Mouse (Mus musculus) A20 (cell line): Measurements from ENCODE around the gene Ptpra.

Source experiments
- DNase-seq: peaks from one replicate; pipeline ENCODE4 v3.0.0-alpha.2; 2011; ENCODE audit warnings: low read depth, low spot score

Ptpra gene

DNA sequence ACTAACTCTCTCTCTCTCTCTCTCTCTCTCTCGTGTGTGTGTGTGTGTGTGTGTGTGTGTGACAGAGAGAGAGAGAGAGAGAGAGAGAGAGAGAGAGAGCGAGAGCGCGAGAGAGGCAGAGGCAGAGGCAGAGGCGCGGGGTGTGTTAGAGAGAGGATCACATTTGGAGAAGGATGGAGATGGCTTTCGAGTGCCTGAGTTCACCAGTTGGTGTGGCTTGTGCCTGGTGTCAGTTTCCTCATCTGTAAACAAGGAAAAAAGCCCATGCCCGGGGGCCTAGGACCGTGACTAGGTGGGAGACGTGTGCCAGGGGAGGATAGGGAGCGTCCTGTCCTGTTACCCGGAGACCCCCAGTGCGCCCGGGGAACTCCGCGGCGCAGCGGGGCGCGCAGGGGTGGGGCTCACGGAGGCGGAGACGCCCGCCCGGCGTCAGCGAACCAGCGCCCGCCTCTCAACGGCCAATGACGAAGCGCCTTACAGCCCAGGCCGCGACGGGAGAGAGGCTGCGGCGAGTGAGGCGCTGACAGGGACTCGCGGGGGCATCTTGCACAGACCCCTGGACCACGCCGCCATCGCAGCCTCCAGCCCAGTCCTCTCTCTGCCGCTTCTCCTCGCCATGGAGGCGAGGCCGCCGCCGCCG, at the start of gene Ptpra:
Gene Ptpra, plus strand, starts transcription at position 485 of the 640 bp plus-strand sequence.
- DNase-seq = peak; percentile 94

DNA sequence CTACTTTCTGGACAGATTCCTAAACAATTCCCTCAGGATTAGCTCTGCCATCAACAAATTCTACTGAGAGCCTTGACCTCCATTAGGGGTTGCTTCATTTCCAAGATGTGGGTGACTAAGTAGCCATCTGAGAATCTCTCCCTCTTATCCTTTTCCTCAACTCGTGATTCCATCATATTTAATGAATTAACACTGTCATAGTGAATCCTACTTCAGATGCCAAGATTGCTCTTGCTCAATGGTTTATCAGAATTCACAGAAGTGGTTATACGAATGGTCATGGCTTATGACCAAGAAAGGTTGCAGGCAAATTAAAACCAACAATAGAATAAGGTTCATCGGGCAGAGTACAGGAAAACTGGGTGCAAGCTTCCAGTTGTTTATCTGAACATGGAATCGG, 48.2 kb upstream of the Ptpra start:
- no peak for DNase-seq

DNA sequence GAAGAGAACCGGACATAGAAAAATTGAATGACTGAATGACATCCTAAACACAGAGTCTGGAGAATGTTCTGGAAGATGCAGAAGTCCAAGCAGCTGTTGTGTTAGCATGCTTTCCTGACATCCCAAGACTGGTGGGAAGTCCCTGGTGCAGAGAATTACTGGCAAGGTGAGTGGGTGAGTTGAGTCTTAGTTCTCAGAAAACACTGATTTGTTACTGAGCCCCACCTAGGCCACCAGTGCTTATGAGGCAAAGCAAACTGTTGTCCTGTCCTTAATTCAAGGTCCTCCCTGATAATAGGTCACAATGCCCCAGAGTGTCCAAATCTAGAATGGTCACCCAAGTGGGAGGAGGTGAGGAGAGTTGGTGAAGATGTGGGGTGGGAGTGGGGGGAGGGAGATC, 45.1 kb upstream of the Ptpra start, which contains the start of the genes Gm28372 and 1700020A23Rik:
Gene Gm28372, plus strand, starts transcription at position 301 of the 400 bp plus-strand sequence.
Gene 1700020A23Rik, plus strand, starts transcription at position 321 of the 400 bp plus-strand sequence.
- no peak for DNase-seq

DNA sequence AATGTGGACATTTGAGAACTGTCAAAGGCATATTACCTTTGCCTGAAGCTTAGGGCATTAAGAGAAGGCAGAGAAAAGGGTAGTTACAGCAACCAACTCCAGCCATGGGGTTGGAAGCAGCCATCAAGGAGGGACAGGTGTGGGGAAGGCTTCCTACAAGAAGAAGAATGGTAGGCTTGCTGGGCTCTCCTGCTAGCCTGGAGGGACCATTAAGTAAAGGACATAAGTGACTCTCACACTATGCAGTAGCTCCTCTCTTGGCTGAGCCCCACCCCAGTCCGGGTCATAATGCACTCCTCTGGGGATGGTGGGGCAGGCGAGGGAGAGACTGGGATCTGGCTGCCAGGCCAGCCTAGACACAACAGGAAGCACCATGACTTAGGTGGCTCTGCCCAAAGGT, 43.9 kb upstream of the Ptpra start, which contains the start of gene Tmem239:
Gene Tmem239, plus strand, starts transcription at position 301 of the 400 bp plus-strand sequence.
- no peak for DNase-seq

DNA sequence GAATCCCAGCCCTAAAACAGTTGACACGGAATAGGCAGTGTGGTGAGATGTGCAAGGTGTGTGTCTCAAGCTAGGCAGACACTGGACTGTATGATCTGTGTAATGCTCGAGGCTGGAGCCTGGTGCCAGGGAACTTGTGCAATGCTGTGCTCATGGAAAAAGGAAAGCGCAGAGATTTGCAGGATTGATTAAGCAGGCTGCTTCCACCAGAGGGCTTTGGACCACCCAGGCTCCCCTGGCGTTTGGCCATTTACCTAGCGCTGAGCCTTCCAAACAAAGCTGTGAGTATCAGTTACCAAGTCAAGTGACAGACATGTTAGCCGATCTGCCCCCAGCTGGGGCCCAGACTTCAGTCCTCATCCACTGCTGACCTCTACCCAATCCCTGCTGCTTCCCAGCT, 41.9 kb upstream of the Ptpra start:
- no peak for DNase-seq

DNA sequence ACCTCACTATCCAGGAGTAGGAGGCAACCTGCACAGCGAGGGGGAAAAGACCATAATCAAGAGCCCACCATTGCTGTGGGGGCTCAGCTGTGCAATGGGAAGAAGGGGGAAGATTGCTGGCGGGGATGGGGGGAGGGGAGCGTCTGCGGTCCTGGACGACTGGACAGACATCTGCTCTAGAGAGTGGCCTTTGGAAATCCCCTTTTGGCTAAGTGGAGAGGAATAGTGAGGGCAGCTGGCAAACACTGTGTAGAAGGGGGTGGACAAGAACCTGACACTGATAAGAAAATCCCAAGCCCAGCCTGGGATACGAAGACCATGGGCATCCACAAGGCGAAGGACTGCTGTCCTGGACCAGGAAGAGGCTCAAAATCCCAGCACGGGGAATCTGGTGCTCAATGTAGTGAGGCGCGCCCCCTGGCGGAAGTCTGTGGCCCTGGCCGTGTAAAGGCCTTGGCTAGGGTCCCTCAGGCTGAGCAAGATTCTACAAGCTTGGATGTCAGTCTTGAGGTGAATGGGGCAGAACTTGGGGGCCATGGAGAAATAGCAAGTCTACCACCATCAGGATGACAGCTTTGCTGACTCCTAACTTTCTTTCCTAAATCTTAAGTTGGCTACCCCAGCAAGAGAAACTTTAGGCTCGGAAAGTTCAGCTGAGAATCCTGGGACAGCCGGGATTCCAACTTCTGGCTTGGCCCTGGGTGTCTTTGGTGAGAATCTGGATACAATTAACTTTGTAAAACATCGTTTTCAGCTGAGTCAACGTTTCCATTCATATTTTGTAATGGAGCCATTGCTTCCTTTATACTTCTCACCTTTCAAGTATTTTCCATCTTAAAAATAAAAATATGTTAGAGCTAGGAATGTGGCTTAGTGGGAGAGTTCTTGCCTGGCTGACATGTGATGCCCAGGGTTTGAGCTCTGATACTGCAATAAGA, 38.3 kb upstream of the Ptpra start:
- DNase-seq = peak; percentile 71

DNA sequence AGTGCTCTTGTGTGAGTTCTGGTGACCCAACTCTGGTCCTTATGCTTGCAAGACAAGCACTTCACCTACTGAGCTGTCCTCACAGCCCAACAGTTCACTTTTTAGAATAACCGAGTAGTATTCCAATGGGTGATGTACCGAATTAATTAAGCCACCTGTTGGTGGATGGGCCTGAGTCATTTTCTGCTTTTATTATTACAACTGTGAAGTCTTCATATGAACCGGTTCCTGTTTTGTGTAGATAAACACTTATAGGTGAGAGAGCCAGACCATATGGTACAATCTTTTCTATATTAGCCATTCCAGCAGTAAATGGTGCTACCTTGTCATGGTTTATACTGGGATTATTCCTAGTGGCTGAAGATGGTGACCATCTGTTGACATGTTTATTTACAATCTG, 37.3 kb upstream of the Ptpra start:
- DNase-seq = peak; percentile 55

DNA sequence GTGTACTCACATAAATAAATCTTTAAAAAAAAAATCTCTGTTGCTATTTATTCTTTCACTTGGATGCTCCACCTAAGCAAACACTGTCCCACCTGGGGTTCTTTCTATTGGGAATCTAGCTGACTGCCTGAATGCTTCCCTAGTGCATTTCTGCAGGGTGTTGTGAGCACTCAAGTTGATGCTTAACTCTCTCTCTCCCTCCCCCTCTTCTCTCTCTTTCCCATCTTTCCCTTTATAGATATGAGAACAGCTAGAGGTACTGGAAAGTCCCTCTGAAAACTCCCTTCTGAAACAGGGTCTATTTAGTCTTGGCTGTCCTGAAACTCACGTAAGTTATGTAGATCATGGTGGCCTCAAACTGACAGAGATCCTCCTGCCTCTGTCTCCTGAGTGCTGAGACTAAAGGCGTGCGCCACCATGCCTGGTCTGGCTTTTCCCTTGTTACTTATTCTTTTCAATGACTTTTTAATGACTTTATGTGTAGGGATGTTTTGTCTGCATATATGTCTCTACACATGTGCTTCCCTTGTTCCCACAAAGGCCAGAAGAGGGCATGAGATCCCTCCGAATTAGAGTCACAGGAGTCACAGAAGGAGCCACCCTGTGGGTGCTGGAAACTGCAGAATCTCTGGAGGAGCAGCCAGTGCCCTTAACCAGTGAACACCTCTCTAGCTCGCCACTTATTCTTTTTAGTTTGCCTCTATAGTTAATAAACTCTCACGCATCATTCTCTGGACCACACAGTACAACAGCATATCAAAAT, 35.8 kb upstream of the Ptpra start:
- DNase-seq = no peak

DNA sequence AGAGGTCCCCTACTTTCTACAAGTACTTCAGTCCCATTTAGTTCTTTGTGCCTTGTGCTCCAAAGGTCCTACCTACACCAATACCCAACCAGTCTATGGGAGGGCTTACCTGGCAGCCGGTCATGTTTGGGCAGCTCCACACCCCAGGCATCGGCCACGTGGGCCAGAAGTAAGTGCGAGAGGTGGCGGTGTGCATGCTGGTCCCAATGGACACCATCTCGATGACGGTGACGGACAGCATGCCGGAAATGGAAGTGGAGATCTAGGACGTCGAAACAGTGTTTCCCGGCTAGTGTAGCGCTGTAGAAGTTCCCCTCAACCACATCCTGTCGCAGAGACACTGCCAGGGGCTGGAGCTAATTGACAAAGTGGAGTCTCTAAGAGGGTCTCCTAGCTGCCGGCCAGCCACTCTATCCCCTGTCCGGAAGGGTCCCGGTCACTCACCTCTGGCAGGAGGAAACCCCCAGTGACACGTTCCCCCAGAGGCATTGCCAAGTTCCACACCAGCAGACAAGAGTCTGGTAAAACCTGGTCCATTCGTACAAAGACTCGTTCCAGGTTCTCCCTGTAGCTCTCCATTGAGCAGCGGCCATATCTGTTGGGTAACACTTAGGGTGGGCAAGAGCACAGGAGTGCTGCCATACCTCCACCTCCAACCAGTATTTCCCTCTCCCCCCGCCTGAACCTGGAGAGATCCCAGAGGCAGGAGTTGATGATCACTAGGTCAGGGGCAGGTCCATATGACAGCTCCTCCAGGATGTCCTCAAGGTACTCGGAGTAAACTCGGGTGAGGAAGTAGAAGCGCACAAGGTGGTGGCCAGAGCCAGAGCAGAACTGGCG, 28.1 kb upstream of the Ptpra start:
- DNase-seq = no peak

DNA sequence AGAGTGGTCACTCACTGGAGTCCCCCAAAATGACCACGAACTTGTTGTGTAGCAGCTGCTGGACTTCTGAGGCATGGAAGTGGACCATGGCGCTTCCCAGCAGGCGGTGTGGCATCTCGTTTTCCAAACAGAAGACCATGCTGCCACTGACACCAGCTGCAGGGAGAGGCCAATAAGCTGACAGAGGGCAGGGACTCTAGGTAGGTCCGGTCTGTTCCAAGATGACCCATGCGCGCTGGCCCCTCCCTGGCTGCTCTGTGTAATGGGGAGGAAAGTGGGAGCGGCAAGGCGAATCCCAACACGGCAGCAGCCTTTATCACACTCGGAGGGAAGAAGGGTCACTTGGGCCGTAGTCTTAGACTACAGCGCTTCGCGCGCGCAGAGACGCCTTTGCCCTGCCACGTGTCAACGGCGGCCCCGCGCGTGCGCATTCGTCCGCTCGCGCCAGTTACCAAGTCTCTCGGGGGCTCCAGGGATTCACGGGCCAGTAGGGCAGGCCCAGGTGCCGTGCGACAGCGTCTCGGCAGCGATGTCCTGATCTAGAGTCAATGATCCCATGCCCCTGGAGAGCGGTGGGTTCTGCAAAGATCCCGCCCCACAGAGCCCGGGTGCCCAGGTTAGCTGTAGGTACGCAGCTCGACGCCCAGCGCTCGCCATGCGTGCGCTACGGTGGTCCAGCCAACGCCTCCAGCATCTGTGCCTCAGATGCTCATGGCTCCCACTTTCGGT, 26.5 kb upstream of the Ptpra start:
- peak; percentile 92 for DNase-seq

DNA sequence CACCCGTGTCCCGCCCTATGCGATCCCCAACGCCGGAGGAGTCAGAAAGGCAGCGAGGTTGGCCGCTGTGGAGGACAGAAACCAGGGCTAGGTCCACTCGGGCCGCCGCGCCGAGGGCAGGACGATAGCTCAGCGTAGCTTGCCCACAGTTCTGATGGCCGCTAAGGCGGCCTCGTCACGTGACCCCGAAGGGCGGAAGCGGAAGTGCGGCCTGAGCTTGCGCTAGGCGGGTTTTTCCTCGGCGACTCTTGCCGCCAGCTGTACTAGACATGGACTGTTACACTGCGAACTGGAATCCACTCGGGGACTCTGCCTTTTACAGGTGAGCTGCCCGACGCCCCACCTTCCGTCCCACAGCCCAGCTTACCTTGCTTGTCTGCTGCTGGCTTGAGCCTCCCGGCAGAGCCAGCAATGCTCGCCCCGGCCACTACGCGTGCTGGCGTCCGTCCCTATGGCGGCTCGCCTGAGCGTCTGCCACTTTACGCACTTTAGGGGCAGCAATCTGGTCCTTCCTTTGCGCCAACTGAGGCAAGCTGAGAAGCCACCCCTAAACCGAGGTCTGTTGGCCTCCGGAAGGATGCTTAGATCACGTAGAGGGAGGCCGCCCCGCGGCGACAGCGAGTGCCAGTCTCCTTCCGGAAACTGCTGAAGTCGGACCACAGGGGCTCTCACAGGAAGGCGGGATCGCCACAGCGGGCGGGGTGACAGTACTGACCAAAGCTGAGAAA, 25.8 kb upstream of the Ptpra start, which contains the start of the genes Vps16 and Pced1a:
Gene Vps16, plus strand, starts transcription at position 214 of the 728 bp plus-strand sequence.
Gene Pced1a, minus strand, starts transcription at position 576 of the 728 bp plus-strand sequence.
- DNase-seq = peak; percentile 98

DNA sequence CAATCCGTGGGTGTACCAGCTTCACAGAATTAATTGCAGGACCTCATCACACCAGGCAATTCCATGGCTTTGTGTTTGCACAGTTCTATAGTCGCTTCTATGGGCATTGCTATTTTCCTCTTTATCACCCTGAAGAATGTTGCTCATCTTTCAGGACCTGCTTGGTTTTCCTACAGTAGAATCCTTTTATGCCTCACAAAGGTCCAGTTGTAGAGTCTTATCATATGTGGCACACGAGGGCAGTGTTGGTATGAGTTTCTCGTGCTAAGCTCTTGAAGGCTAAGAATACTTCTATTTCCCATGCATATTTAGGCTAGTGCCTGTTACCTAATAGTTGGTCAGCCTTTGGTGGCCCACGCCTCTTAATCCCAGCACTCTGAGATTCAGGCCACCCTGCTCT, 25.0 kb upstream of the Ptpra start:
- peak; percentile 56 for DNase-seq

DNA sequence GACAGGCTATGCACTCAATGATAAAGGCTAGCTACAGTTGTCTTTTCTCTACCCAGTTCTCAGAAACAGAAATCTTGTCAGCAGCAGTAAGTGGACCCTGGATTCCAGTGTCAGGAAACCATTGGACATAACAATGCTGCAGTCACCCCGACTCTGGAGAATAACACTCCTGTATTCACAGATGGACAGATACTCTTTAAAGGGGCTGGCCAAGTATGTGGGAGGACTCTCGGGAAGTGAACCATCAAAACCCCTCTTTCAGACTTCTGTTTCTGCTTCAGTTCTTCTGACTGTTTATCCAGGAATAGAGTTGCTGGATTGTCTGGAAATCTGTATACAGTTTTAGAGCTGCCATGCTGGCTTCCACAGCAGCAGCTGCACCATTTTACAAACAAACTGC, 20.2 kb upstream of the Ptpra start:
- no peak for DNase-seq

DNA sequence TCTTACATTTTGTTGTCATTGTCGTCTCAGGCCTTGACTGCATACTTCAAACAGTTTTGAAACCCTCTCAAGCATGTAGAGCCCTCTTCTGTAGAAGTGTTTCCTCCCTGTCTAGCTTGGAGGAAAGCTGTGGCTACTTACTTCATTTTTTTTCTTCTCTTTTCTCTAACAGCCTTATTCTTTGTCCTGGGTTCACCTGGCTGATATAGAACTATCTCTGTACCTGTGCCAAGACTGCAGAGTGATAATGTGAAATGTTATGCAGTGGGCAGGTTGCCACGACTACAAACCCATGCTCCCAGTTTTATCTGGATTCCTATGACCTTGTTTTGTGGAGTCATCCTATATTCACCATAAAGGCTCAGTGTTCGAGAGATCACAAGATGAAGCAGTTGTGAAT, 19.6 kb upstream of the Ptpra start:
- no peak for DNase-seq

DNA sequence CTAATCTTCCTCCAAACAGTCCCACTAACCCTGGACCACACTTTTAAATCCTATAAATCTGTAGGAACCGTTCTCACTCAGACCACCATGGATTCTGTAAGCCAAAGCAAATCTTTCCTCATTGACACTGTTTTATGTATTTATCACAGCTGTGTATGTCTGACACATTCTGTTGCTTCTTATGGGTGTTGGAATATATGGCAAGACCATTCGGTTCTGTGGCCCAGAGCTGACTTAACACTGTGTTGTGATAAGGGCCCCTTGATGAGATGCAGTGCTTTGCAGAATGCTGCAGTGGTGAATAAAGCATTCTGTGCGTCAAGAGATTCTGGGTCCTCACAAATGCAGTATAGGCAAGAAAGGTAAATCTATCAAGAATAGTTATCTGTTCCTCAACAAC, 17.9 kb upstream of the Ptpra start:
- DNase-seq = no peak

DNA sequence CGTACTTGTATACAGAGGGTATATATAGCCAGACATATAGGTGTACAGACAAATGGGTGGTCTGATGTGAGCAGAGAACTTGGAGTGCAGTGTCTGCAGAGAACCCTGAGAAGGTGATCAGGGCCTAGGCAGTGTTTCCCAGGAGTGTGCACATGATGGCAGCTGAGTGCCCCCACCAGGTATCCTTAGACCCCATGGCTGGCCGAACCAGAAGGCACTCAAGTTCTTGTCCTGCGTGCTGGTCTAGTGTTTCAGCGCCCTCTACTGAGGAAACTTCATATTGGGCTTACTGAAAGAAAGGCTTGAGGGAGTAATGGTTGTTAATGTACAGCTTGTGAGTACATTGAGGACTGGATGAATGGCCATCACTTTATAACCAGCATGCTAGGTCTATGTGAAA, 16.9 kb upstream of the Ptpra start:
- peak; percentile 69 for DNase-seq

DNA sequence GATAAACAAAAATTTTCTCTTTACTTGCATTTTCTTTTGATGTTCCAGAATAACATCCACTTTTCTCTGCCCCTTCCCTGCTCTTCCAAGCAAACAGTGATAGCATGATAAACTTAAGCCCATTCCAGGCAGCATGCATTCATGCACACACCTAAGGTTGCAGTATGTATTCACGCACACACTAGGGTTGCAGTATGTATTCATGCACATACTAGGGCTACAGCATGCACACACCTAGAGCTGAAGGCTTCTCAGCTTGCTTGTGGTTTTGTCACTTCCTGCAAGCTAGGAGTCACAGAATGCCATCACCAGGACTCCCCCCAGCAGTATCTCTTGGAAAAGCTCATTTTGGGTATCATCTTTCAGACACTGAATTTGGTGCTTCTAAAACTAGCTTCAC, 13.3 kb upstream of the Ptpra start:
- DNase-seq = no peak

DNA sequence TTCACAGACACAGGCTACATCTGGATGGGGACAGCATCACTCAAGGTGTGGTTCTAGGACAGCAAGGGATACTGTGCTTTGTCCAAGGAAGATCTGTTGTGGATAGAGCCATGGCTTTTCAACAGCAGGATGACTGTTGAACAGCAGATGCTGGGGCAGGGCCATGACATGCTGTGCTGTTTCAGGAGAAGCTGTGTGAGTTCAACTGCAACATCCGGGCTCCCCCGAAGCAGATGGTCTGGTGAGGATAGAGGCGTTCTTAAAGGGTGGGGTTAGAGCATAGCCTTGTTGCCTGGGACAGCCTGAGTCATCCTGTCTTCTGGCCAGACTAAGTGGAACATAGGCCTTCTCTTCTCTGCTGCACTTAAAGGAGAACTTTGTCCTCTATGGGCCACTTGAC, 11.2 kb upstream of the Ptpra start:
- no peak for DNase-seq

DNA sequence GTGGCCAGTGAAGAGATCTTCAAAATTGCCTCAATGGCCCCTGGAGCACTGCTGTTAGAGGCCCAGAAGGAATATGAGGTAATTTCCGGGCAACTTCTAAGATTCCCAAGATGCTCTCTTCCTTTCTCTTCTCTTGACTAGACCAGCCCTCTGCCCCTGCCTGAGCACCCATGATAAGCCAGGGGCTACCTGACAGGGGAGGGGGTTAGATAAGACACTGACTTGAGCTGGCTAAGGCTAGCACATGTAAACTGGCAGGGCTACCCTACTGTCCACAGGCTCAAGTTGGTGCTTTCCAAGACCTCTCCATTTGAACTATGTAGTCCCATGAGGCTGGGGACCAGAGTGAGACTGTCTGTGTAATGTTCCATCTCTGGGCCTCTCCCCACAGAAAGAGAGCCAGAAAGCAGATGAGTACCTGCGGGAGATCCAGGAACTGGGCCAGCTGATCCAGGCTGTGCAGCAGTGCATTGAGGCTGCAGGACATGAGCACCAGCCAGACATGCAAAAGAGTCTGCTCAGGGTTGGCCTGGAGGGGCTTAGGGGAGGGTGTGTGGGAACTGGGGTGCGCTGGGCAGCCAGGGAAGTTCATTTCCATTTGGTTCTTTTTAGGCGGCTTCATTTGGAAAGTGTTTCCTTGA, 10.1 kb upstream of the Ptpra start:
- no peak for DNase-seq
